Mouse (Mus musculus): Measurements from ENCODE around the gene Usp6nl. TPM values are rescaled to one million over a fixed set of nuclear protein-coding genes. Genes with fewer than 3 reads are reported as not detected.

The Usp6nl gene
- total and polyA plus RNA-seq, 2 experiments from 2014 or later: 3.4 to 8.9 TPM

DNA sequence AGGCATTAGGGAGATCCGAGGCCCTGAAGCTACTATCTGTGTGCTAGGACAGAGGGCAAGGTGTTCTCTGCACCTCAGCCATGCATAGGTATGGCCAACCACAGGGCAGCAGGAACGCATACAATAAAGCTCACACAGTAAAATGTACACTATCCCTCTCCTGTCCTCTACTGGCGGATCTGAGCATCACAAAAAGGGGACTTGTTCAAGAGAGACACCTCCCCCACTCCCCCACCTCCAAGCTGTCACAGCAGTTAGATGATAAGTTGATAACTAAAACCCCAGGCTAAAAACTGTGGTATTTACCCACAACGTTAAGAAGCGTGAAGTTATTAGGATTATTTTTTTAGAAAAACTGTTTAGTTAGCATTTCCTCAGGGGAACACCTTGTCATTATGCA, 151.4 kb downstream of the Usp6nl start:
- Histone ChIP-seq H3K27me3 (ENCODE audit: control insufficient read depth, insufficient read depth, low read length) (no peaks in the 10 kb centered on the region), H3K4me3 (ENCODE audit: low read depth, low read length) (no peak overlapping the region), H3K9ac (replicated peaks; ENCODE audit: low read depth, low read length) (no peak overlapping the region), H3K4me1 (ENCODE audit: control insufficient read depth, insufficient read depth) (peaks cover 19% of the 10 kb centered on the region), H3K27ac (ENCODE audit: low read depth) (no peak overlapping the region), H3K9me3 (replicated peaks; ENCODE audit: control insufficient read depth, low read length) (no peaks in the 10 kb centered on the region), H3K36me3 (replicated peaks; ENCODE audit: control insufficient read depth, insufficient read depth, low read length) (no peaks in the 10 kb centered on the region), H3K4me2 (ENCODE audit: low read depth, low read length) (no peak overlapping the region)
- ATAC-seq (ENCODE audit: insufficient read depth, low read depth) (no peak), DNase-seq (ENCODE audit: low spot score) (no peak)
- WGBS: 79% methylated on average over 5 of the region's 5 CpGs
- no peak for TF ChIP-seq CTCF (IDR thresholded peaks at IDR 0.05; ENCODE audit: low read depth)
- no peak for TF ChIP-seq EP300 (IDR thresholded peaks at IDR 0.05; ENCODE audit: low read depth)

GRCm38 (mm10) chr2:6477884-6478283, 155.4 kb downstream of the Usp6nl start:
- 53% methylated on average over 4 of the region's 4 CpGs for WGBS

GRCm38 (mm10) chr2:6478361-6478965, 156.0 kb downstream of the Usp6nl start:
- Histone ChIP-seq H3K4me3 (ENCODE audit: low read depth, low read length) (no peak overlapping the region), H3K27me3 (ENCODE audit: control insufficient read depth, insufficient read depth, low read length) (no peaks in the 10 kb centered on the region), H3K4me2 (ENCODE audit: low read depth, low read length) (0 out of 2 replicates have a peak overlapping the region, but pooled peaks have one; percentile 2), H3K27ac (ENCODE audit: low read depth) (peak overlapping the region; percentile 91), H3K4me1 (ENCODE audit: control insufficient read depth, insufficient read depth) (peaks cover 26% of the 10 kb centered on the region), H3K9me3 (replicated peaks; ENCODE audit: control insufficient read depth, low read length) (no peaks in the 10 kb centered on the region), H3K36me3 (replicated peaks; ENCODE audit: control insufficient read depth, insufficient read depth, low read length) (no peaks in the 10 kb centered on the region), H3K9ac (replicated peaks; ENCODE audit: low read depth, low read length) (no peak overlapping the region)
- DNase-seq (ENCODE audit: low spot score) (peak; percentile 59), ATAC-seq (ENCODE audit: insufficient read depth, low read depth) (peak; percentile 75)
- 48% methylated on average over 16 of the region's 16 CpGs for WGBS
- TF ChIP-seq CTCF (IDR thresholded peaks at IDR 0.05; ENCODE audit: low read depth): no peak

More at GRCm38 (mm10) chr2:6477884-6478283, 155.4 kb downstream of the Usp6nl start:
- DNase-seq (ENCODE audit: low spot score): no peak
- Histone ChIP-seq H3K9me3 (replicated peaks; ENCODE audit: control insufficient read depth, low read length) (no peaks in the 10 kb centered on the region), H3K9ac (replicated peaks; ENCODE audit: low read depth, low read length) (no peak overlapping the region), H3K4me3 (ENCODE audit: low read depth, low read length) (no peak overlapping the region), H3K27me3 (ENCODE audit: control insufficient read depth, insufficient read depth, low read length) (no peaks in the 10 kb centered on the region), H3K27ac (ENCODE audit: low read depth) (peak overlapping the region; percentile 91), H3K36me3 (replicated peaks; ENCODE audit: control insufficient read depth, insufficient read depth, low read length) (no peaks in the 10 kb centered on the region), H3K4me1 (ENCODE audit: control insufficient read depth, insufficient read depth) (peaks cover 22% of the 10 kb centered on the region), H3K4me2 (ENCODE audit: low read depth, low read length) (no peak overlapping the region)
- TF ChIP-seq CTCF (IDR thresholded peaks at IDR 0.05; ENCODE audit: low read depth): no peak
- no peak for TF ChIP-seq EP300 (IDR thresholded peaks at IDR 0.05; ENCODE audit: low read depth)
- no peak for ATAC-seq (ENCODE audit: insufficient read depth, low read depth)

DNA sequence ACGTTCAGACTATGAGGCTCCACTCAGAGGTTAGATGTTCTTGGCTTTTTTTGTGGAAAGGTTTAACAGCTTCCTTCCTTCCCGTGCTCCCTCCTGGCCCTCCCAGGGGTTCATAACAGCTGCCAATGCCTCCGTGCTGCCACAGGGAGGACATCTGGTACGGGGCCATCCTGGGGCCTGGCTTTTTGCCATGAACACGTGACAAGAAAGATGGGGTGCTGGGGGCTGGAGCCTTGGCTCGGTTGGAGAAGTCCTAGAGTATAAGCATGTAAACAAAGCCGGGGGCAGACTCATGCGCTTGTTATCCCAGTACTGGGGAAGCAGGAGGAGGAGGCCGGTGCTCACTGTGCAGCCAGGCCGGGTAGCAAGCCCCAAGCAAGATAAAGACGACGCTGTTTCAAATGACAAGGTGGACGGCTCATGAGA, 156.5 kb downstream of the Usp6nl start:
- Histone ChIP-seq H3K9ac (replicated peaks; ENCODE audit: low read depth, low read length) (no peak overlapping the region), H3K27ac (ENCODE audit: low read depth) (peak overlapping the region; percentile 91), H3K4me3 (ENCODE audit: low read depth, low read length) (no peak overlapping the region), H3K9me3 (replicated peaks; ENCODE audit: control insufficient read depth, low read length) (no peaks in the 10 kb centered on the region), H3K36me3 (replicated peaks; ENCODE audit: control insufficient read depth, insufficient read depth, low read length) (no peaks in the 10 kb centered on the region), H3K4me2 (ENCODE audit: low read depth, low read length) (0 out of 2 replicates have a peak overlapping the region, but pooled peaks have one; percentile 2), H3K27me3 (ENCODE audit: control insufficient read depth, insufficient read depth, low read length) (no peaks in the 10 kb centered on the region), H3K4me1 (ENCODE audit: control insufficient read depth, insufficient read depth) (peaks cover 31% of the 10 kb centered on the region)
- peak; percentile 79 for TF ChIP-seq EP300 (IDR thresholded peaks at IDR 0.05; ENCODE audit: low read depth)
- TF ChIP-seq CTCF (IDR thresholded peaks at IDR 0.05; ENCODE audit: low read depth): no peak
- ATAC-seq (ENCODE audit: insufficient read depth, low read depth) (peak; percentile 80), DNase-seq (ENCODE audit: low spot score) (peak; percentile 71)
- 15% methylated on average over 13 of the region's 13 CpGs for WGBS

- no peak for TF ChIP-seq EP300 (IDR thresholded peaks at IDR 0.05; ENCODE audit: low read depth)
- TF ChIP-seq CTCF (IDR thresholded peaks at IDR 0.05; ENCODE audit: low read depth): no peak
- WGBS: 83% methylated on average over 5 of the region's 5 CpGs
- H3K9ac ChIP-seq (replicated peaks; ENCODE audit: low read depth, low read length): no peak overlapping the region
- no peak overlapping the region for H3K4me2 ChIP-seq (ENCODE audit: low read depth, low read length)
- no peaks in the 10 kb centered on the region for H3K9me3 ChIP-seq (replicated peaks; ENCODE audit: control insufficient read depth, low read length)
- peaks cover 35% of the 10 kb centered on the region for H3K4me1 ChIP-seq (ENCODE audit: control insufficient read depth, insufficient read depth)
- no peaks in the 10 kb centered on the region for H3K36me3 ChIP-seq (replicated peaks; ENCODE audit: control insufficient read depth, insufficient read depth, low read length)
- no peaks in the 10 kb centered on the region for H3K27me3 ChIP-seq (ENCODE audit: control insufficient read depth, insufficient read depth, low read length)
- no peak for DNase-seq (ENCODE audit: low spot score)
- H3K27ac ChIP-seq (ENCODE audit: low read depth): peak overlapping the region; percentile 91
- H3K4me3 ChIP-seq (ENCODE audit: low read depth, low read length): no peak overlapping the region
- ATAC-seq (ENCODE audit: insufficient read depth, low read depth): no peak
Measured at GRCm38 (mm10) chr2:6479620-6480019, 157.2 kb downstream of the Usp6nl start.

DNA sequence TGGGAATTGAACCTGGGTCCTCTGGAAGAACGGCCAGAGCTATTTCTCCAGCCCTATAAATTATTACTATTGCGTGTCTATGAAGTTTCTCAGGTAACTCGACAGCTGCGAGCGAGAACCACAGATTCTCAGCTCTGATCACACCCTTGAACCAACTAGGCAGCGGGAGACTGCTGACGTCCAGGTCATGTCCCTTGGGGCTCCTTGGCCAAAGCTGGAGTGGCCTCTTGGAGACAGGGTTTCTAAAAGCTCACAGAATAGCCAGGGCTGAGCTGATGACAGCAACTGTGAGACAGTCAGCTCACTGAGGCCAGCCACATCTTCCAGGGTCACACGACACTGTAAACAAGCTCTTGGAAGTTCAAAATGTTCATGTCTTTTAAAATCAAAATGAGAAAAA, 159.5 kb downstream of the Usp6nl start:
- ATAC-seq (ENCODE audit: insufficient read depth, low read depth) (no peak), DNase-seq (ENCODE audit: low spot score) (no peak)
- no peaks in the 10 kb centered on the region for H3K27me3 ChIP-seq (ENCODE audit: control insufficient read depth, insufficient read depth, low read length)
- H3K4me3 ChIP-seq (ENCODE audit: low read depth, low read length): no peak overlapping the region
- no peaks in the 10 kb centered on the region for H3K36me3 ChIP-seq (replicated peaks; ENCODE audit: control insufficient read depth, insufficient read depth, low read length)
- H3K9ac ChIP-seq (replicated peaks; ENCODE audit: low read depth, low read length): no peak overlapping the region
- 83% methylated on average over 8 of the region's 8 CpGs for WGBS
- no peaks in the 10 kb centered on the region for H3K9me3 ChIP-seq (replicated peaks; ENCODE audit: control insufficient read depth, low read length)
- TF ChIP-seq EP300 (IDR thresholded peaks at IDR 0.05; ENCODE audit: low read depth): no peak
- no peak for TF ChIP-seq CTCF (IDR thresholded peaks at IDR 0.05; ENCODE audit: low read depth)
- no peak overlapping the region for H3K4me2 ChIP-seq (ENCODE audit: low read depth, low read length)
- H3K27ac ChIP-seq (ENCODE audit: low read depth): no peak overlapping the region
- H3K4me1 ChIP-seq (ENCODE audit: control insufficient read depth, insufficient read depth): peaks cover 35% of the 10 kb centered on the region

Data from heart, postnatal 0 days (tissue).